Mouse (Mus musculus) ovary, adult 2 months (tissue): Measurements from ENCODE around the gene Ptov1. TPM values are rescaled to one million over a fixed set of nuclear protein-coding genes. Genes with fewer than 3 reads are reported as not detected.

Experiments used
- polyA plus RNA-seq: library from polyadenylated mRNA; depleted of rRNA; stranded (reverse); fragments of >200 nt; gene quantifications from 2 replicates; pipeline ENCODE4 v1.2.3, GENCODE M21; 2012; rRNA removed

Gene Ptov1
- polyA plus RNA-seq: 762 and 793 TPM in 2 replicates

GRCm38 (mm10) chr7:44869697-44870528 is at the start of gene Ptov1:
TSS of gene Ptov1 (minus strand) at chr7:44869788.

GRCm38 (mm10) chr7:44895593-44896434 is 26.2 kb upstream of the Ptov1 start, which contains the start of gene Fuz:
TSS of gene Fuz (plus strand) at chr7:44896079.

GRCm38 (mm10) chr7:44892276-44892921 is 22.8 kb upstream of the Ptov1 start, which contains the start of gene Med25:
TSS of gene Med25 (minus strand) at chr7:44892712.

GRCm38 (mm10) chr7:44857042-44857552 is 12.5 kb downstream of the Ptov1 start, which contains the start of gene Pnkp:
TSS of gene Pnkp (plus strand) at chr7:44857139.

GRCm38 (mm10) chr7:44848561-44849415 is 20.8 kb downstream of the Ptov1 start, which contains the start of the genes Akt1s1 and Tbc1d17:
TSS of gene Akt1s1 (plus strand) at chr7:44848991.
TSS of gene Tbc1d17 (minus strand) at chr7:44849079.

GRCm38 (mm10) chr7:44816470-44817021 is 53.0 kb downstream of the Ptov1 start, which contains the start of gene Atf5:
TSS of gene Atf5 (minus strand) at chr7:44816658.

GRCm38 (mm10) chr7:44815721-44816469 is 53.7 kb downstream of the Ptov1 start, which contains the start of the genes Nup62 and Il4i1:
TSS of gene Nup62 (plus strand) at chr7:44816088.
TSS of gene Il4i1 (plus strand) at chr7:44816387.

Other genes starting within 250 kb of the Ptov1 start
- gene Myh14, start 198.9 kb downstream of the Ptov1 start, polyA plus RNA-seq: 9.2 and 12.0 TPM in 2 replicates
- not detected in 2 replicates for gene Izumo2, start 161.0 kb downstream of the Ptov1 start, polyA plus RNA-seq
- gene Vrk3, start 121.4 kb downstream of the Ptov1 start, polyA plus RNA-seq: 30.5 and 41.0 TPM in 2 replicates
- 0.66 and 0.89 TPM in 2 replicates for gene Zfp473, start 118.7 kb downstream of the Ptov1 start, polyA plus RNA-seq
- 121 and 156 TPM in 2 replicates for gene Nup62, start 53.7 kb downstream of the Ptov1 start, polyA plus RNA-seq
- gene Il4i1, start 53.4 kb downstream of the Ptov1 start, polyA plus RNA-seq: 3.7 and 5.0 TPM in 2 replicates
- 231 and 322 TPM in 2 replicates for gene Atf5, start 53.1 kb downstream of the Ptov1 start, polyA plus RNA-seq
- gene Akt1s1, start 20.8 kb downstream of the Ptov1 start, polyA plus RNA-seq: 475 and 657 TPM in 2 replicates
- gene Tbc1d17, start 20.7 kb downstream of the Ptov1 start, polyA plus RNA-seq: 147 and 164 TPM in 2 replicates
- 65.1 and 72.1 TPM in 2 replicates for gene Pnkp, start 12.6 kb downstream of the Ptov1 start, polyA plus RNA-seq
- gene Med25, start 22.9 kb upstream of the Ptov1 start, polyA plus RNA-seq: 274 and 494 TPM in 2 replicates
- gene Fuz, start 26.3 kb upstream of the Ptov1 start, polyA plus RNA-seq: 133 and 143 TPM in 2 replicates
- gene Ap2a1, start 59.7 kb upstream of the Ptov1 start, polyA plus RNA-seq: 132 and 136 TPM in 2 replicates
- gene Tsks, start 73.4 kb upstream of the Ptov1 start, polyA plus RNA-seq: 0.08 TPM in 1 of 2 replicates, not detected in the other
- gene Cpt1c, start 105.1 kb upstream of the Ptov1 start, polyA plus RNA-seq: 61.1 and 66.1 TPM in 2 replicates
- 364 and 448 TPM in 2 replicates for gene Prmt1, start 116.8 kb upstream of the Ptov1 start, polyA plus RNA-seq
- gene Irf3, start 127.9 kb upstream of the Ptov1 start, polyA plus RNA-seq: 154 and 158 TPM in 2 replicates
- gene Bcl2l12, start 128.9 kb upstream of the Ptov1 start, polyA plus RNA-seq: 43.3 and 49.2 TPM in 2 replicates
- gene Scaf1, start 146.6 kb upstream of the Ptov1 start, polyA plus RNA-seq: 116 and 132 TPM in 2 replicates
- gene Rras, start 148.2 kb upstream of the Ptov1 start, polyA plus RNA-seq: 161 and 171 TPM in 2 replicates
- gene Prr12, start 183.1 kb upstream of the Ptov1 start, polyA plus RNA-seq: 17.5 and 18.4 TPM in 2 replicates
- gene Nosip, start 192.6 kb upstream of the Ptov1 start, polyA plus RNA-seq: 157 and 163 TPM in 2 replicates
- 90.9 and 100 TPM in 2 replicates for gene Prrg2, start 192.9 kb upstream of the Ptov1 start, polyA plus RNA-seq
- 537 and 545 TPM in 2 replicates for gene Rcn3, start 222.4 kb upstream of the Ptov1 start, polyA plus RNA-seq
- gene Fcgrt, start 234.1 kb upstream of the Ptov1 start, polyA plus RNA-seq: 132 and 135 TPM in 2 replicates